Mouse (Mus musculus): ENCODE results near the gene Strn.
A peak's percentile ranks its signal among the peaks of the same experiment; 100 is the strongest.

Gene Strn

DNA sequence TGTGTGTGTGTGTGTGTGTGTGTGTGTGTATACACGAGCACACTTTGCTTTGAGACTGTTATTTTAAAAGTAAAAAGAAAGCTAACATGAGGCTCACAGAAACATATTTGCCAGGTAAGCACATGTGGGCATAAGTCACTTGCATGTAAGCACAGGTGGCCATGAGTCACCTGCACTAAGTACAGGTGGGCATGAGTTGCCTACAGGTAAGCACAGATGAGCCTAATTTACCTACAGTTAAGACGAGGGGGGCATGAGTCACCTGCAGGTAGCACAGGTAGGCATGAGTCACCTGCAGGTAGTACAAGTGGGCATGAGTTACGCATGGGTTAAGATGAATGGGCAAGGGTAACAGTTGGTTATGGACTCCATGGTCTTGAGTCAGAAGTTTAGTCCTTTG, 121.9 kb downstream of the Strn start:
- DNase-seq (ENCODE audit: low spot score): no peak

DNA sequence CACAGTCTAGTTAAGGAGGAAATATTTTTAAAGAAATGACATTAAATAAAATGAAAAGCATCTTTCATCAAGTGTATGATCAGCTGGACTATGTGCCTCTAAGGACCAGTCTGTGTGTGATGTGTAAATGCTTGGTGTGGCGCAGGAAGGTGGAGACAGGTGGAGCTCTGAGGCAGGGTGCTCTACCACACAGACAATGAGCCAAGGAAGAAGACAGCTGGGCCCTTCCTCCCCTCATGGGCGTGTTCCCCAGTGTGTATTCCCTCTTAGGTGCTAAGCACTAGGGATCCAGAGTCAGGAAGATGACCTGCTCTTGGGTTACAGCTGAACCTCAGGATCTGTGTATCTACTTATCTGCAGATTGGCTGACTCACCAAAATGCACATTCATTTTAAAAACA, 122.5 kb downstream of the Strn start:
- no peak for DNase-seq (ENCODE audit: low spot score)

- no peak for DNase-seq (ENCODE audit: low spot score)
Measured at GRCm38 (mm10) chr17:78611117-78611516, 125.9 kb downstream of the Strn start.

- no peak for DNase-seq (ENCODE audit: low spot score)
Measured at GRCm38 (mm10) chr17:78609191-78609855, 127.7 kb downstream of the Strn start.

GRCm38 (mm10) chr17:78608716-78609115, 128.3 kb downstream of the Strn start:
- no peak for DNase-seq (ENCODE audit: low spot score)

- no peak for DNase-seq (ENCODE audit: low spot score)
Measured at GRCm38 (mm10) chr17:78608135-78608670, 128.8 kb downstream of the Strn start.

GRCm38 (mm10) chr17:78604431-78604830, 132.6 kb downstream of the Strn start:
- peak; percentile 28 for DNase-seq (ENCODE audit: low spot score)

DNA sequence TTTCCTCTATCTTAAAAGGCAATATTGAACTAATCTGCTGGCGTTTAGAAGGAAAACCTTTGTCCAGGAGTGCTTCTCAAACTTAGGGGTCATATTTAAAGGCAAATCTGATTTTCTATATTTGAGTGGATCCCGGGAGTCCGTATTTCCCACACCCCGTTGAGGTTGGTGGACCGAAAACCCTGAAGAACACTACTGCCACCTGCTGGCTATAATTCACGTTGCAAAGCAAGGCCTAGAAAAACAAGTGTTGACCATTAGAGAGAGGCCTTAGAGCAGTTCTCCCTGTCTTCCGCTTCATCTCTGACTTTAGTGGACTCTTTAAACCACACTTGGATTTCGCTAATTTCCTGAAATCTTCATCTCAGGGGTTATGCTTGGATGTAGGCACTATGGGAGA, 133.1 kb downstream of the Strn start:
- DNase-seq (ENCODE audit: low spot score): peak; percentile 68

- DNase-seq (ENCODE audit: low spot score): no peak
Measured at GRCm38 (mm10) chr17:78602316-78602715, 134.7 kb downstream of the Strn start.

GRCm38 (mm10) chr17:78601601-78602000, 135.4 kb downstream of the Strn start:
- no peak for DNase-seq (ENCODE audit: low spot score)

GRCm38 (mm10) chr17:78601042-78601441, 136.0 kb downstream of the Strn start:
- no peak for DNase-seq (ENCODE audit: low spot score)

Measured in lung, postnatal 25 days (tissue).